Mouse (Mus musculus) neural tube, embryonic 11.5 days (tissue): ENCODE measurements around the gene Atxn1. TPM values are rescaled to one million over a fixed set of nuclear protein-coding genes. Genes with fewer than 3 reads are reported as not detected.

Experiments
- ATAC-seq: fragments of 200-750 bp; cut with Nextera tagmentation; 2 replicates; pipeline ENCODE4 v1.8.0; 2017; ENCODE audit warnings: moderate number of reproducible peaks, mild to moderate bottlenecking, moderate TSS enrichment, moderate library complexity; ENCODE audit not compliant: insufficient read depth, low FRiP score, low TSS enrichment
- DNase-seq: peaks from one replicate; pipeline ENCODE4 v3.0.0-alpha.2; 2015; ENCODE audit warnings: low spot score
- H3K27ac ChIP-seq: fragments of 300-500 bp; sonication (generic); 2 replicates; pipeline ENCODE4 v1.5.1; 2014; ENCODE audit warnings: low read depth, mild to moderate bottlenecking, low read length
- H3K27me3 ChIP-seq: fragments of 300-500 bp; sonication (generic); 2 replicates; pipeline ENCODE4 v1.6.1; 2014; ENCODE audit warnings: mild to moderate bottlenecking, low read length, mixed read lengths; ENCODE audit not compliant: control insufficient read depth, insufficient read depth
- H3K36me3 ChIP-seq: fragments of 300-500 bp; sonication (generic); 2 replicates; pipeline ENCODE4 v1.6.1; 2014; ENCODE audit warnings: mild to moderate bottlenecking, low read length, moderate library complexity, mixed read lengths; ENCODE audit not compliant: control insufficient read depth, insufficient read depth
- H3K4me1 ChIP-seq: fragments of 300-500 bp; sonication (generic); 2 replicates; pipeline ENCODE4 v1.6.1; 2014; ENCODE audit warnings: low read length, mixed read lengths; ENCODE audit not compliant: control insufficient read depth, insufficient read depth
- H3K4me2 ChIP-seq: fragments of 300-500 bp; sonication (generic); 2 replicates; pipeline ENCODE4 v1.6.1; 2014; ENCODE audit warnings: low read depth, mild to moderate bottlenecking, moderate library complexity
- H3K4me3 ChIP-seq: fragments of 300-500 bp; sonication (generic); 2 replicates; pipeline ENCODE4 v1.5.1; 2014; ENCODE audit warnings: low read depth, low read length
- H3K9ac ChIP-seq: fragments of 300-500 bp; sonication (generic); 2 replicates; pipeline ENCODE4 v1.6.1; 2014; ENCODE audit warnings: mild to moderate bottlenecking, low read length
- H3K9me3 ChIP-seq: fragments of 300-500 bp; sonication (generic); 2 replicates; pipeline ENCODE4 v1.6.1; 2016; ENCODE audit warnings: low read length; ENCODE audit not compliant: control insufficient read depth
- WGBS: fragments of 180-500 bp; shearing (Covaris S2); extraction: QIAGEN DNeasy Blood & Tissue Kit; methylation state at CpG from one replicate; pipeline ENCODE4 v1.1.7; 2014; 5-methylcytosine and 5-hydroxymethylcytosine counted together
- polyA plus RNA-seq: library from polyadenylated mRNA; unstranded; fragments of >200 nt; fragmentation: Nextera tagmentation; extraction: Ambion mirVana; gene quantifications from 2 replicates; pipeline ENCODE4 v1.2.1, GENCODE M21; 2014

The Atxn1 gene
- polyA plus RNA-seq, 1 experiment from 2014 or later: 1.1 TPM

DNA sequence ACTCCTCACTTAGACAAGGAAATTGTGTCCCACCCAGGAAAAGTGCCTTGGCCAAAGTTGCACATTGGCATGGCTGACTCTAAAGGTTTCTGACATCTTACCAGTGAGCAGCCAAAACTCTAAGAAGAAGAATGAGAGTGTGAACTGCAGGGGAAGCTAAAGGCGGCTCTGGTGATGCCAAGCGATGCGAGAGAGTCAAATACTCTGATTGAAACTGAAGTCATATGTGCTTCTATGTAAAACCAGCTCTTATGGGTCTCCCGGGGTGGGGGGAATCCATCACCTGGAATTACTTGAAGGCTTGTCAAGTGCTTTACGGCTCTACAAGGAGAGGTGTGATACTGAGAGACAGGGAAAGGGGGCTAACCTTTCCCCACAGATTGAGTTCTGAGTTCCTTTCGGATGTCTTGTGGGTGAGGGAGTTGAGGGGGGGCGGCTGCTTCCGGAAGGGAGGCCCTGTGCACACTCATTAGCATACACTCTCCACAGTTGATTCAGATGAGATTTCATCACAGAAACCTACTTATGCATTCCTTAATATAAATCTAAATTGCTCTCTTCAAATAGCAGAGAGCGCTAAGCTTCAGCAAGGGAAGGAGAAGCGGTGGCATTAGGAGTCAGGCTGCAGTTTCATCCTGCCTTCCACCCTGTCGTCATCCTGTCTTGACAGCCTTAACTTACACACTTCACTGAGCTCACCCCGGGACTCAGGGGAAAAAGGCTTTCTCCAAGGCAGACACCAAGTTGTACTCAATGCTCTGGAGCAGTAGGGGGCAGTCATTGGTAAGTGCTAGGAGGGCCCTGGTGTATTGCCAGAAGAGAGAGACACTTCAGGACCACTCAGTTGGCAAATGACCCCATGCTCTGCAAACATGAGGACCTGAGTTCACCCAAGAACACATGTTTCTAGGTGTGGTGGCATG is 218.7 kb downstream of the Atxn1 start:
- H3K4me1 ChIP-seq: no peaks in the 10 kb centered on the region; the same call in 1 of the 2 replicates
- no peaks in the 10 kb centered on the region for H3K27me3 ChIP-seq
- no peak overlapping the region for H3K4me3 ChIP-seq
- no peak for ATAC-seq
- H3K27ac ChIP-seq: no peak overlapping the region
- no peaks in the 10 kb centered on the region for H3K9me3 ChIP-seq
- 74% methylated on average over 12 of the region's 12 CpGs for WGBS
- no peak overlapping the region for H3K4me2 ChIP-seq
- H3K36me3 ChIP-seq: no peaks in the 10 kb centered on the region
- H3K9ac ChIP-seq: no peak overlapping the region
- peak; percentile 28 for DNase-seq

GRCm38 (mm10) chr13:45744803-45745432 is 219.9 kb downstream of the Atxn1 start:
- no peaks in the 10 kb centered on the region for H3K4me1 ChIP-seq
- no peak overlapping the region for H3K4me2 ChIP-seq
- no peaks in the 10 kb centered on the region for H3K36me3 ChIP-seq
- no peaks in the 10 kb centered on the region for H3K27me3 ChIP-seq
- no peaks in the 10 kb centered on the region for H3K9me3 ChIP-seq
- ATAC-seq (no peak), DNase-seq (no peak)
- H3K9ac ChIP-seq: no peak overlapping the region
- H3K27ac ChIP-seq: no peak overlapping the region
- 89% methylated on average over 7 of the region's 7 CpGs for WGBS
- H3K4me3 ChIP-seq: no peak overlapping the region

DNA sequence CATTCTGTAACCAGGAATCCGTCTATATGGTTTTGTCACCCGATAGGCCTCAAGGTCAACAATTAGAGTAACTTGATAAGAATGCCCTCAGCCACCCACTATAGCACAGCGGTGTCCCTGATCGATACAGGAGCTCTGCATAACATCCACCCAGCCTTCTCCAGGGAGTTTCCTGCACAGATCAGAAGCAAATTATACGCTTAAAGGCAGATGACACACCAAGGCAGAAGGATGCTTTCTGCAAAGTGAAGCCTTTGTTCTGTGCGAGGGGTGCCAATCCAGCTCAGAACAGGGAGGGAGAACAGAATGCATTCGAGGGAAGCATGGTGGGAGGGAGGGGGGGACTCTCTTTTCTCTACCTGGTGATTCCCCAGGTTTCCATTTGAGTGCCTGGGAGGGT is 221.0 kb downstream of the Atxn1 start:
- Histone ChIP-seq H3K36me3 (no peaks in the 10 kb centered on the region), H3K4me2 (no peak overlapping the region), H3K4me1 (no peaks in the 10 kb centered on the region), H3K27me3 (no peaks in the 10 kb centered on the region), H3K27ac (no peak overlapping the region), H3K9me3 (no peaks in the 10 kb centered on the region), H3K9ac (no peak overlapping the region), H3K4me3 (no peak overlapping the region)
- no peak for DNase-seq
- 58% methylated on average over 7 of the region's 7 CpGs for WGBS
- no peak for ATAC-seq

DNA sequence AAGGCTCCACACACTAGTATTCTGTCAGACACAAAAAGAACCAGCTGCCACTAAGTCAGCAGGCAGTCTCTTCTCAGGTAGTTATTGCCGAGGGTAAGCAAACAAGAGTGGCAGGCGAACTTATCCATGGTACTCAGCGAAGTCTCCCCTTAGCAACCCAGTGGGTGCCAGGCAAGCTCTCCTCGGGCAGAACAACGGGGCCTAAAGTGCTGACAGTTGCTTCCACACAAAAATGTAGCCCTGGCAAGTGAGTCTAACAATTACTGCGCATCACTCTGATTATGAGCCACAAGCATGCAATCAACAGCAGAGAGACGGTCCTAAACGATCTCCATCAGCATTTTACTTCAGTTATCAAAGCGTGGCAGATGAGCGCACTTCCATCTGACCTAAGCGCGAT is 224.4 kb downstream of the Atxn1 start:
- Histone ChIP-seq H3K9ac (no peak overlapping the region), H3K27ac (no peak overlapping the region), H3K4me2 (no peak overlapping the region), H3K4me3 (no peak overlapping the region), H3K36me3 (no peaks in the 10 kb centered on the region), H3K27me3 (no peaks in the 10 kb centered on the region), H3K4me1 (no peaks in the 10 kb centered on the region), H3K9me3 (no peaks in the 10 kb centered on the region)
- ATAC-seq: no peak
- no peak for DNase-seq
- WGBS: 82% methylated on average over 12 of the region's 12 CpGs

DNA sequence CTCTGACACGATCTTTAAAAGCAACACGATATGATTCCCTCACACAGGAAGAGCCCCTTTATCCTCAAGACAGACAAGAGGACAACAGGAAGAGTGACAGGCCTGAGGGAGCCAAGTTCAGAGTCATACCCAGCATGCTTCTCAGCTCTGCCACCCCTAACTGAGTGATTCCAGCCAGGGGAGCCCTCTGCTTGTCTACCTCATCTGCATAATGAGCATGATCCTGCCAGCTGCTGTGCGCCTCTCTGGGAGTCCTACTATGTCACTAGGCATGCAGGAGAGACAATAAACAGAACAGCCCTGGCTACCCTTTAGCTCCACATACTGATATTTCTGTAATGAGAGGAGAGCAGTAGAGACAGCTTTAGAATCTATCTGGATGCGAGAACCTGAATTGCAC is 228.6 kb downstream of the Atxn1 start:
- WGBS: 73% methylated on average over 4 of the region's 4 CpGs
- no peak for DNase-seq
- Histone ChIP-seq H3K9me3 (no peaks in the 10 kb centered on the region), H3K4me2 (no peak overlapping the region), H3K27ac (no peak overlapping the region), H3K27me3 (no peaks in the 10 kb centered on the region), H3K4me3 (no peak overlapping the region), H3K9ac (no peak overlapping the region), H3K4me1 (no peaks in the 10 kb centered on the region), H3K36me3 (no peaks in the 10 kb centered on the region)
- ATAC-seq: no peak

- no peak for DNase-seq
- H3K9ac ChIP-seq: no peak overlapping the region
- H3K27me3 ChIP-seq: no peaks in the 10 kb centered on the region
- H3K9me3 ChIP-seq: no peaks in the 10 kb centered on the region
- no peak overlapping the region for H3K4me2 ChIP-seq
- no peak for ATAC-seq
- H3K27ac ChIP-seq: no peak overlapping the region
- 90% methylated on average over 3 of the region's 3 CpGs for WGBS
- H3K36me3 ChIP-seq: no peaks in the 10 kb centered on the region
- H3K4me3 ChIP-seq: no peak overlapping the region
- H3K4me1 ChIP-seq: no peaks in the 10 kb centered on the region
Measured at GRCm38 (mm10) chr13:45735802-45736201, 229.0 kb downstream of the Atxn1 start.

GRCm38 (mm10) chr13:45734531-45734930 is 230.3 kb downstream of the Atxn1 start:
- no peak for ATAC-seq
- 89% methylated on average over 3 of the region's 3 CpGs for WGBS
- no peak overlapping the region for H3K4me2 ChIP-seq

DNA sequence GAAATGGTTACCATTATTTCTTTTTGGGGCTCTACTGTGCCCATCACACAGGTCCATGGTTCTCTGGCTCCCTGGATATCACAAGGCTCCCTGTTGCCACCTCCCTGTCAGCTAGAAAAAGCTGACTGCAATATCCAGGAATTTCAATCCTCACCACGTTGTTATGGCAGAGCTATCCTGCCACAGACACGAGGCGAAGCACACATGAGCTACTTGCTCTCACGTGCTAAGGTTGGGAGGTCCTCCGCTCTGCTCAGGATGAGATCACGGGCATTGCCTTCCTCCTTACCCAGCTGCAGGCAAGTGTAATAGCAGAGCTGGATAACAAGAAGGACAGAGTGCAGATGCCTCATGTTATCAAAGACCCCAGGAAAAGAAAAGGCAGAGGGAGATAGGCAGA is 232.2 kb downstream of the Atxn1 start:
- H3K4me2 ChIP-seq: no peak overlapping the region
- no peaks in the 10 kb centered on the region for H3K27me3 ChIP-seq
- no peaks in the 10 kb centered on the region for H3K9me3 ChIP-seq
- H3K27ac ChIP-seq: no peak overlapping the region
- 84% methylated on average over 6 of the region's 6 CpGs for WGBS
- no peaks in the 10 kb centered on the region for H3K4me1 ChIP-seq
- ATAC-seq: no peak
- DNase-seq: no peak
- no peak overlapping the region for H3K4me3 ChIP-seq
- H3K9ac ChIP-seq: no peak overlapping the region
- no peaks in the 10 kb centered on the region for H3K36me3 ChIP-seq

More at GRCm38 (mm10) chr13:45734531-45734930, 230.3 kb downstream of the Atxn1 start:
- Histone ChIP-seq H3K4me3 (no peak overlapping the region), H3K27ac (no peak overlapping the region), H3K4me1 (no peaks in the 10 kb centered on the region), H3K9ac (no peak overlapping the region), H3K36me3 (no peaks in the 10 kb centered on the region), H3K9me3 (no peaks in the 10 kb centered on the region), H3K27me3 (no peaks in the 10 kb centered on the region)
- DNase-seq: no peak

GRCm38 (mm10) chr13:45726917-45727316 is 237.9 kb downstream of the Atxn1 start:
- DNase-seq: no peak
- H3K9me3 ChIP-seq: no peaks in the 10 kb centered on the region
- H3K9ac ChIP-seq: no peak overlapping the region
- no peaks in the 10 kb centered on the region for H3K36me3 ChIP-seq
- no peak overlapping the region for H3K4me3 ChIP-seq
- no peaks in the 10 kb centered on the region for H3K27me3 ChIP-seq
- H3K27ac ChIP-seq: no peak overlapping the region
- no peaks in the 10 kb centered on the region for H3K4me1 ChIP-seq
- no peak overlapping the region for H3K4me2 ChIP-seq
- no peak for ATAC-seq
